In the genomic region with DNA sequence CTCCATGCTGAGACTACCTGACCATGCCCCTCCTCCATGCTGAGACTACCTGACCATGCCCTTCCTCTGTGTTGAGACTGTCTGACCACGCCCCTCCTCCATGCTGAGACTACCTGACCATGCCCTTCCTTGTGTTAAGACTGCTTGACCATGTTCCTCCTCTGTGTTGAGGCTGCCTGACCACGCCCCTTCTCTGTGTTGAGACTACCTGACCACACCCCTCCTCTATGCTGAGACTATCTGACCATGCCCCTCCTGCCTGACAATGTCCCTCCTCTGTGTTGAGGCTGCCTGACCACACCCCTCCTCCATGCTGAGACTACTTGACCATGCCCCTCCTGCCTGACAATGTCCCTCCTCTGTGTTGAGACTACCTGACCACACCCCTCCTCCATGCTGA, we compare ENCODE assay signal across 18 mouse cellular contexts.
A peak's percentile ranks its signal among the peaks of the same experiment; 100 is the strongest.
DNase-seq lines count a peak whose midpoint lies in the region; ATAC-seq and TF ChIP-seq lines count a peak whose summit lies in the region.
"Had no signal": no experiment of that assay in that cellular context is flagged by ENCODE, and none has a peak within 500 bp of the region (broad histone marks: within the 10 kb centered on the region; RNA-seq: fewer than 3 reads in every experiment).

No protein-coding gene starts in this region.

- H3K36me3 ChIP-seq in hindbrain, embryonic 12.5 days, result no peaks in the 10 kb centered on the region
- H3K36me3 ChIP-seq in hindbrain, postnatal 0 days (ENCODE audit: insufficient read depth, low read length), result no peaks in the 10 kb centered on the region
- no peaks in the 10 kb centered on the region for H3K36me3 ChIP-seq in midbrain, embryonic 11.5 days (ENCODE audit: control insufficient read depth, insufficient read depth, low read length)
- no peaks in the 10 kb centered on the region for H3K36me3 ChIP-seq in midbrain, embryonic 16.5 days (ENCODE audit: control insufficient read depth, insufficient read depth, low read length)
- H3K36me3 ChIP-seq: heart, embryonic 10.5 days; limb, embryonic 15.5 days; stomach, embryonic 15.5 days had no signal

- H3K4me3 ChIP-seq in hindbrain, embryonic 12.5 days, result no peak overlapping the region
- no peak overlapping the region for H3K4me3 ChIP-seq in hindbrain, postnatal 0 days (ENCODE audit: low read length)
- H3K4me3 ChIP-seq in midbrain, embryonic 11.5 days (ENCODE audit: low read depth, low read length), result no peak overlapping the region
- no peak overlapping the region for H3K4me3 ChIP-seq in midbrain, embryonic 16.5 days (ENCODE audit: low read depth, low read length)
- H3K4me3 ChIP-seq: heart, embryonic 10.5 days; left cerebral cortex, adult 2 months; limb, embryonic 15.5 days; stomach, embryonic 15.5 days had no signal

- no peak overlapping the region for H3K4me2 ChIP-seq in hindbrain, embryonic 12.5 days (replicated peaks)
- H3K4me2 ChIP-seq in hindbrain, postnatal 0 days (ENCODE audit: low read depth, low read length), result no peak overlapping the region
- H3K4me2 ChIP-seq in midbrain, embryonic 11.5 days, result no peak overlapping the region
- no peak overlapping the region for H3K4me2 ChIP-seq in midbrain, embryonic 16.5 days (ENCODE audit: low read length)
- H3K4me2 ChIP-seq: limb, embryonic 15.5 days; lung, embryonic 14.5 days; stomach, embryonic 15.5 days had no signal

- TF ChIP-seq CTCF in hindbrain, postnatal 0 days (IDR thresholded peaks at IDR 0.05; ENCODE audit: low read depth), result no peak

- DNase-seq in cerebellum, postnatal 10 days, result no peak
- no peak for DNase-seq in hindbrain, postnatal 0 days (ENCODE audit: low spot score)
- no peak for DNase-seq in midbrain, embryonic 11.5 days (ENCODE audit: low spot score, missing footprints)
- DNase-seq in lung, adult 18-20 months, result no peak
- DNase-seq: gastrocnemius, postnatal 14 days; kidney, adult 9 months; lung, embryonic 14.5 days; right cerebral cortex, adult 18-20 months; spleen, adult 18-20 months; thymus, postnatal 4 days had no signal

- H3K9me3 ChIP-seq in hindbrain, embryonic 12.5 days (replicated peaks), result no peaks in the 10 kb centered on the region
- no peaks in the 10 kb centered on the region for H3K9me3 ChIP-seq in hindbrain, postnatal 0 days (ENCODE audit: low read length)
- no peaks in the 10 kb centered on the region for H3K9me3 ChIP-seq in midbrain, embryonic 11.5 days (ENCODE audit: control insufficient read depth, low read length)
- H3K9me3 ChIP-seq in midbrain, embryonic 16.5 days (replicated peaks; ENCODE audit: control insufficient read depth, low read length, poor library complexity, severe bottlenecking), result no peaks in the 10 kb centered on the region
- H3K9me3 ChIP-seq: heart, embryonic 10.5 days; limb, embryonic 15.5 days; stomach, embryonic 15.5 days had no signal

- H3K27ac ChIP-seq in hindbrain, embryonic 12.5 days, result no peak overlapping the region
- no peak overlapping the region for H3K27ac ChIP-seq in hindbrain, postnatal 0 days
- no peak overlapping the region for H3K27ac ChIP-seq in midbrain, embryonic 11.5 days (ENCODE audit: low read depth, low read length)
- H3K27ac ChIP-seq in midbrain, embryonic 16.5 days (ENCODE audit: low read length), result no peak overlapping the region
- H3K27ac ChIP-seq: heart, embryonic 10.5 days; left cerebral cortex, adult 2 months; limb, embryonic 15.5 days; stomach, embryonic 15.5 days had no signal

- H3K27me3 ChIP-seq in hindbrain, embryonic 12.5 days, result no peaks in the 10 kb centered on the region
- H3K27me3 ChIP-seq in hindbrain, postnatal 0 days (ENCODE audit: insufficient read depth, low read length), result no peaks in the 10 kb centered on the region
- no peaks in the 10 kb centered on the region for H3K27me3 ChIP-seq in midbrain, embryonic 11.5 days (ENCODE audit: control insufficient read depth, insufficient read depth, low read length)
- H3K27me3 ChIP-seq in midbrain, embryonic 16.5 days (ENCODE audit: control insufficient read depth, insufficient read depth, low read depth, low read length), result no peaks in the 10 kb centered on the region
- H3K27me3 ChIP-seq: limb, embryonic 15.5 days; stomach, embryonic 15.5 days had no signal

- 0 out of 2 replicates have a peak, but pooled peaks have one; percentile 20 for ATAC-seq in cerebellum, adult (ENCODE audit: insufficient number of reproducible peaks, low FRiP score, low TSS enrichment)
- ATAC-seq in hindbrain, embryonic 12.5 days (ENCODE audit: low FRiP score), result peak; percentile 19; the same call in 1 of the 2 replicates
- no peak for ATAC-seq in hindbrain, postnatal 0 days
- peak; percentile 24; the same call in 1 of the 2 replicates for ATAC-seq in midbrain, embryonic 11.5 days (ENCODE audit: low FRiP score)
- ATAC-seq in midbrain, embryonic 16.5 days, result no peak
- peak; percentile 53 for ATAC-seq in monocyte, adult 5-6 weeks (replicated peaks; ENCODE audit: insufficient number of reproducible peaks, low FRiP score, low TSS enrichment, poor library complexity, severe bottlenecking)

- 88% methylated on average over 2 of the region's 2 CpGs for WGBS in hindbrain, embryonic 12.5 days
- WGBS in hindbrain, postnatal 0 days, result 100% methylated on average over 2 of the region's 2 CpGs
- WGBS in midbrain, embryonic 11.5 days, result 78% methylated on average over 2 of the region's 2 CpGs
- 84% methylated on average over 2 of the region's 2 CpGs for WGBS in midbrain, embryonic 16.5 days

- H3K9ac ChIP-seq in hindbrain, embryonic 12.5 days, result no peak overlapping the region
- H3K9ac ChIP-seq in hindbrain, postnatal 0 days (replicated peaks; ENCODE audit: low read length), result no peak overlapping the region
- no peak overlapping the region for H3K9ac ChIP-seq in midbrain, embryonic 11.5 days (ENCODE audit: low read length)
- H3K9ac ChIP-seq in midbrain, embryonic 16.5 days (ENCODE audit: low read depth, low read length), result no peak overlapping the region
- H3K9ac ChIP-seq: limb, embryonic 15.5 days; lung, embryonic 14.5 days; stomach, embryonic 15.5 days had no signal

- H3K4me1 ChIP-seq in hindbrain, embryonic 12.5 days, result no peaks in the 10 kb centered on the region
- no peaks in the 10 kb centered on the region for H3K4me1 ChIP-seq in hindbrain, postnatal 0 days (ENCODE audit: insufficient read depth, low read length)
- H3K4me1 ChIP-seq in midbrain, embryonic 11.5 days (ENCODE audit: control insufficient read depth, insufficient read depth, low read length), result no peaks in the 10 kb centered on the region
- H3K4me1 ChIP-seq in midbrain, embryonic 16.5 days (ENCODE audit: control insufficient read depth, insufficient read depth, low read length), result no peaks in the 10 kb centered on the region
- H3K4me1 ChIP-seq: heart, embryonic 10.5 days; limb, embryonic 15.5 days; stomach, embryonic 15.5 days had no signal

Comparison
In these comparisons a context has a peak if more than half of its experiments do, and no peak if none do; other contexts are left out.
1. ATAC-seq: peak in cerebellum, adult (single experiment), hindbrain, embryonic 12.5 days (single experiment), midbrain, embryonic 11.5 days (single experiment) and monocyte, adult 5-6 weeks (single experiment); none in hindbrain, postnatal 0 days (single experiment) and midbrain, embryonic 16.5 days (single experiment).